Comparison of ENCODE assay signal across 13 mouse cellular contexts in genomic region chr7:111897016-111897415, GRCm38 (mm10).
A peak's percentile ranks its signal among the peaks of the same experiment; 100 is the strongest.
DNase-seq lines count a peak whose midpoint lies in the region; ATAC-seq and TF ChIP-seq lines count a peak whose summit lies in the region.
"Had no signal": no experiment of that assay in that cellular context is flagged by ENCODE, and none has a peak within 500 bp of the region (broad histone marks: within the 10 kb centered on the region; RNA-seq: fewer than 3 reads in every experiment).

No protein-coding gene starts in this region.

- TF ChIP-seq CTCF in layer of hippocampus, adult 2 months (conservative IDR thresholded peaks at IDR 0.05), result no peak

- ATAC-seq in cerebellum, adult (ENCODE audit: insufficient number of reproducible peaks, low FRiP score, low TSS enrichment), result no peak

- peak; percentile 6 to 19 for DNase-seq in cerebellum, postnatal 10 days
- no peak for DNase-seq in layer of hippocampus, adult 2 months (ENCODE audit: low spot score in 2 of 2)
- DNase-seq in layer of hippocampus, adult 18-20 months (ENCODE audit: low spot score in 2 of 2), result no peak
- peak; percentile 17 for DNase-seq in right cerebral cortex, adult 18-20 months
- DNase-seq in right cerebral cortex, postnatal 10 days (ENCODE audit: low spot score in 2 of 2), result no peak
- DNase-seq in NIH3T3 (ENCODE audit: low read depth), result peak; percentile 50
- no peak for DNase-seq in adrenal gland, adult 8-10 months

- H3K4me3 ChIP-seq in layer of hippocampus, adult 2 months, result no peak overlapping the region
- H3K4me3 ChIP-seq: embryonic facial prominence, embryonic 13.5 days; heart, adult 2 months; heart, embryonic 15.5 days; hindbrain, embryonic 13.5 days had no signal

- peak overlapping the region; percentile 90 for H3K27ac ChIP-seq in layer of hippocampus, adult 2 months
- H3K27ac ChIP-seq: embryonic facial prominence, embryonic 13.5 days; heart, adult 2 months; heart, embryonic 15.5 days; hindbrain, embryonic 13.5 days; hindbrain, postnatal 0 days had no signal

Comparison
In these comparisons a context has a peak if more than half of its experiments do, and no peak if none do; other contexts are left out.
1. DNase-seq: peak in cerebellum, postnatal 10 days (2 of 2), right cerebral cortex, adult 18-20 months (single experiment) and NIH3T3 (single experiment); none in layer of hippocampus, adult 2 months (0 of 2), layer of hippocampus, adult 18-20 months (0 of 2), right cerebral cortex, postnatal 10 days (0 of 2) and adrenal gland, adult 8-10 months (single experiment).